Mouse (Mus musculus) neural tube, embryonic 12.5 days (tissue): Measurements from ENCODE around the gene Eef1e1. TPM values are rescaled to one million over a fixed set of nuclear protein-coding genes. Genes with fewer than 3 reads are reported as not detected.

Experiments
- ATAC-seq: fragments of 200-750 bp; cut with Nextera tagmentation; 2 replicates; pipeline ENCODE4 v1.8.0; 2017; ENCODE audit warnings: low read depth, mild to moderate bottlenecking, moderate TSS enrichment, moderate library complexity; ENCODE audit not compliant: low FRiP score
- H3K27ac ChIP-seq: fragments of 300-500 bp; sonication (generic); 2 replicates; pipeline ENCODE4 v1.5.1; 2016
- H3K27me3 ChIP-seq: fragments of 300-500 bp; sonication (generic); replicated peaks from 2 replicates; pipeline ENCODE4 v1.6.1; 2016; ENCODE audit warnings: mild to moderate bottlenecking
- H3K36me3 ChIP-seq: fragments of 300-500 bp; sonication (generic); 2 replicates; pipeline ENCODE4 v1.6.1; 2016; ENCODE audit warnings: mild to moderate bottlenecking
- H3K4me1 ChIP-seq: fragments of 300-500 bp; sonication (generic); 2 replicates; pipeline ENCODE4 v1.6.1; 2016
- H3K4me2 ChIP-seq: fragments of 300-500 bp; sonication (generic); replicated peaks from 2 replicates; pipeline ENCODE4 v1.6.1; 2016; ENCODE audit warnings: mild to moderate bottlenecking
- H3K4me3 ChIP-seq: fragments of 300-500 bp; sonication (generic); 2 replicates; pipeline ENCODE4 v1.5.1; 2016
- H3K9ac ChIP-seq: fragments of 300-500 bp; sonication (generic); 2 replicates; pipeline ENCODE4 v1.6.1; 2016; ENCODE audit warnings: mild to moderate bottlenecking
- H3K9me3 ChIP-seq: fragments of 300-500 bp; sonication (generic); 2 replicates; pipeline ENCODE4 v1.6.1; 2016; ENCODE audit warnings: mild to moderate bottlenecking
- WGBS: fragments of 180-500 bp; shearing (Covaris S2); methylation state at CpG from one replicate; pipeline ENCODE4 v1.1.7; 2016; 5-methylcytosine and 5-hydroxymethylcytosine counted together
- polyA plus RNA-seq: library from polyadenylated mRNA; unstranded; fragments of >200 nt; fragmentation: Nextera tagmentation; extraction: Ambion mirVana; gene quantifications from 2 replicates; pipeline ENCODE4 v1.2.1, GENCODE M21; 2016

Gene Eef1e1
- polyA plus RNA-seq, 1 experiment from 2014 or later = 68.9 TPM

DNA sequence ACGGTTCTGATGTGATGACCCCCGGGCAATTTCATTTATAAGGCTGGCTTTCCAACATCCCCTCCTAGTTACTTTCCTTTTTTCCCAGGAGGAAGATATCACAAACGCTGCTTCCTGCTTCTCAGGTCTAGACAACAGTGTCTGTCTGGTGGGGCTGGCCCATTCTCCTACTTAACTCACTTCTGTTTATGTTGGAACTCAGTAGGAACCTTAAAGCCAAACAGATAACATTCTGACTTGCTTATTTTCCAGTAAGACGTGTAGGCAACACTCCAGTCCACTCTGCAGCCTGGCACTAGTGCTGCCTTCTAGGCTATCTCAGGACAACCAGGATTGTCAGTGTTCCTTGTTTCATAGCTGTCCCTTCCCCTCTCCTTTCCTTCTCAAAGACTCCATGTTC, 9.8 kb downstream of the Eef1e1 start:
- no peaks in the 10 kb centered on the region for H3K4me1 ChIP-seq
- H3K36me3 ChIP-seq = peaks cover 84% of the 10 kb centered on the region
- H3K9ac ChIP-seq = no peak overlapping the region
- H3K27ac ChIP-seq = no peak overlapping the region
- 90% methylated on average over 4 of the region's 4 CpGs for WGBS
- H3K27me3 ChIP-seq = no peaks in the 10 kb centered on the region
- no peak overlapping the region for H3K4me3 ChIP-seq
- no peak overlapping the region for H3K4me2 ChIP-seq
- H3K9me3 ChIP-seq = no peaks in the 10 kb centered on the region
- ATAC-seq = no peak

DNA sequence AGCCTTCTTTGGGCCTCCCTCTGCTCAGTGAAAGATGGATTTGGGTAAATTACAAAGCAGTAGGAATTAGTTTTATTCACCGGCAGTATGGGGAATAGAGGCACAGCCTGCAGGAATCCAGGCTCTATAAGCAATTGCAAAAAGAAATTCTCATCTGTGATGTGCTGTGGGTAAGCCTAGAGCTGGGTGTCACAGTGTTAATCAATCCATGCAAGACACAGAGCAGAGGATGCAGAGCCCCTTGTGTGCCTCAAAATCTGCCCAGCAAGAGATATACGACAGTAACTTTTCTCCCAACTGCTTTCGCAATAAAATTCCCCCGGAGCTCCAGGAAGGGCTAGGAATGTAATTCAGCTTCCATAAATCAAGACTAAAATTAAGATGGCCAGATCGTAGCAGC, 17.4 kb downstream of the Eef1e1 start:
- ATAC-seq = peak; percentile 25; the same call in 1 of the 2 replicates
- Histone ChIP-seq H3K4me3 (no peak overlapping the region), H3K9ac (no peak overlapping the region), H3K27ac (no peak overlapping the region), H3K36me3 (peaks cover 26% of the 10 kb centered on the region), H3K4me1 (no peaks in the 10 kb centered on the region), H3K4me2 (no peak overlapping the region), H3K9me3 (no peaks in the 10 kb centered on the region), H3K27me3 (no peaks in the 10 kb centered on the region)
- WGBS = 77% methylated on average over 5 of the region's 5 CpGs

DNA sequence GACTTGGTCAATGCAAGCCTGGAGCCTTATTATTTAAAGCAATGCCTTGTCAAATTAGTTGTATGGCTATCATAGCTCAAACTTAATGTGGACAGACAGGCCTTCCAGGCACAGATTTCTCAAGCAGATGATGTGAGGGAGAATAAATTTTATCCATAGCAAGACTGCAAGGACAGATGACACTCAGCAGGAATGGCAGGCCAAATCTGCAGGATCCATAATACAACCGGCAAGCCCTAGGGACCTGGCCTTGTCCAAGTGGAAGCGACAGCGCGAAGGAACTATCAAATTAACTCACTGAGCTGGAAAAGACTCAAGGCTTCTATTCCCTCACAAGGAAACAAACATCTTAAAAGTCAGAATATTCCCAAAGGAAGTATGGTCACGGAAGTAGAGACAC, 17.9 kb downstream of the Eef1e1 start:
- Histone ChIP-seq H3K4me3 (no peak overlapping the region), H3K27me3 (no peaks in the 10 kb centered on the region), H3K27ac (no peak overlapping the region), H3K9me3 (no peaks in the 10 kb centered on the region), H3K4me1 (no peaks in the 10 kb centered on the region), H3K4me2 (no peak overlapping the region), H3K9ac (no peak overlapping the region), H3K36me3 (peaks cover 23% of the 10 kb centered on the region)
- ATAC-seq = no peak
- 89% methylated on average over 5 of the region's 5 CpGs for WGBS

DNA sequence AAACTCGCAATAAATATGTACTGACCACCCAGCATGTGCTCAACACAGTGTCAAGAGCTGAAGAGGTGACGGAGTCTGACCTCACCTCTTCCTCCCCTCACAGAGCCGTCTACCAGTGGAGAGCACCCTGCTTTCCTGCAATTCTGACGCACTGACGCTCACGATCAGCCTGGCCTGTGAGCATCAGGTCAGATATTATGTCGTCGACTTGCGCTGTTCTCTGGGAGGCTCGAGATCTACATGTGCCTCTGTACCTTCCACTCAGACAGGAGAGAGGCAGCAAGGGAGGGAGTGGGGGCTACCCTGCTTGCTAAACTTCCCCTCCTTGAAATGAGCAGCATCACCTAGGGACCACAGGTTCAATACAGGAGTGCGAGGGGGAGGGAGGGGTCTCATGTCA, 20.2 kb downstream of the Eef1e1 start:
- Histone ChIP-seq H3K36me3 (peaks cover 4% of the 10 kb centered on the region), H3K4me1 (peaks cover 8% of the 10 kb centered on the region; the same call in 1 of the 2 replicates), H3K9me3 (no peaks in the 10 kb centered on the region), H3K9ac (no peak overlapping the region), H3K4me3 (no peak overlapping the region), H3K4me2 (no peak overlapping the region), H3K27me3 (no peaks in the 10 kb centered on the region), H3K27ac (no peak overlapping the region)
- WGBS = 79% methylated on average over 11 of the region's 11 CpGs
- ATAC-seq = no peak

DNA sequence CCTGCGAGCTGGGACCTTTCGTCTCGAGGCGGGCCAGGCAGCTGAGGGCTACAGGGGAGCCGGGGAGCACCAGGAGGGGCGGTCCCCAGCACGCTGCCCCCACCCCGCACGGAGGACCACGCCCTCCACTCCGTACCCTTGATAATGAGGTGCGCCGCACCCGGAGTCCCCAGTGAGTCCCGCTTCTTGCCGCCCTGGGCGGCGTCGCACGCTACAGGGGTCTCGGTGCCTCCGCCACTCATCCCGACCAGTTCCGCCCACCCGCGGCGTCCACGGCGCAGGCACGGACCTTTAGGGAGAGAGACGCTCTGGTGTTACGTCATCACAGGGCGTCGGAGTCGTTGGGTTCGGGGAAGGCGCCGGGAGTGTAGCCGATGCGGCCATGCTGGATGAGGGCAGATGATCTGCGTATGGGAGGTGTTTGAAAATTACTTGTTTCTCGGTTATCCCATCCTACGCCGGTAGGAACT, 24.0 kb downstream of the Eef1e1 start, which contains the start of gene Bloc1s5:
Gene Bloc1s5, minus strand, starts transcription at position 310 of the 470 bp plus-strand sequence.
- peak within 1 kb of the TSS; percentile 76 for H3K9ac ChIP-seq
- H3K27ac ChIP-seq = no peak within 1 kb of the TSS
- ATAC-seq = peak; percentile 96
- H3K27me3 ChIP-seq = no peaks in the 10 kb centered on the region
- H3K9me3 ChIP-seq = no peaks in the 10 kb centered on the region
- peaks cover 8% of the 10 kb centered on the region; the same call in 1 of the 2 replicates for H3K4me1 ChIP-seq
- H3K4me3 ChIP-seq = peak within 1 kb of the TSS; percentile 73
- WGBS = under 1% methylated on average over 44 of the region's 44 CpGs
- no peaks in the 10 kb centered on the region for H3K36me3 ChIP-seq
- H3K4me2 ChIP-seq = peak within 1 kb of the TSS; percentile 73

DNA sequence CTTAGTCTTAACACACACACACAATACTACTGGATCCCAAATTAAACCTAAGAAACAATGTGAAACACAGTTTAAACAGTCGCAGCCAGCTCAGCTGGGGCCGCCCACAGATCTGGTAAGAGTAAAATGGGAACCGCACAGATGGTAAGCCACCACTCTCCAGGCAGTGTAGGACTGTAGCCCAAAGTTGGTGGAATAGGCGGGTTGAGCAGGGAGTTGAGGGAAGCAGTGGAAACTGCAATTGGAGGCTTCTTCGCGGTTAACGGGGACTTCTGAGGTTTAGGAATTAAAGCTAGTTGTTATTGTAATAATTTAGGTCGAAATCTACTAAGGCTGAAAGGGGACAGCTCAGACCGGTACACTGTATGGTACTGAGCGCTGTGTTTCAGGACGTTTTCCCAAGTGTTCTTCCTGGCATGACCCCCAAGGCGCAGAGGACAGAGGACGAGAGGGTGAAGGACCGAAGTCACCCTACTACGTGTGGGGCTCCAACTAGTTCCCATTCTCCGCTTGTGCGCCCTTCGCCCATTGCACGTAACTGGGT, 24.5 kb downstream of the Eef1e1 start:
- H3K27ac ChIP-seq = no peak overlapping the region
- 2% methylated on average over 19 of the region's 19 CpGs for WGBS
- no peaks in the 10 kb centered on the region for H3K36me3 ChIP-seq

DNA sequence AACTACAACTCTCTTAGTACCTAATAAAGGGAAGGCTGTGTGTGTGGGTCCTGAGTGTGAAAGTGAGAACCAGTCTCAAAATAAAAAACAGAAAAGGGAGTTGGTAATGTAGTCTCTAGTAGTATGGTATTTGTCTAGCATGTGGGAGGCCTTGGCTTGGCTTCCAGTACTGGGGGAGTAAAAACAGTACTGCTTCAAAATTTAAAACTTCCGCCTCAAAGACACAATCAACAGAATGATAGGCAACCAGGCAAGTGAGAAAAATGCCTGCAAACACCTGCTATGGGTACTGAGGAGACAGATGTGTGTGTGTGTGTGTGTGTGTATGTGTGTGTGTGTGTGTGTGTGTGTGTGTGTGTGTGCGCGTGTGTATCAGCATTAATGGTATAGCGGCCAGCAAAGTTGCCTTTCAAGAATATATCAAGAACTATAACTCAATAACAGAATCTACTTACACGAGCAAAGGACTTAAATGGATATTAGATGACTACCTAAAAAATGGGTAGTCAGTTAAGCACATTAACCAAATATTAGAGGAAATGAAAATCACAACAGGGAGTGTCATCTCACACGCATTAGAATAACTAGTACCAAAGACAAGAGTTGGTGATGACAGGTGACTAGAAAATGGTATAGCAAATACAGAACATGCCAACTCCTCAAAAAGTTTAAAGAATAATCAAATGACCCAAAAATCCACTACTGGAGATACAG, 25.4 kb downstream of the Eef1e1 start:
- ATAC-seq = no peak
- no peaks in the 10 kb centered on the region for H3K27me3 ChIP-seq
- H3K4me2 ChIP-seq = peak overlapping the region; percentile 73; the same call in 1 of the 2 replicates
- peaks cover 8% of the 10 kb centered on the region; the same call in 1 of the 2 replicates for H3K4me1 ChIP-seq
- 94% methylated on average over 6 of the region's 6 CpGs for WGBS
- no peaks in the 10 kb centered on the region for H3K36me3 ChIP-seq
- 0 out of 2 replicates have a peak overlapping the region, but pooled peaks have one; percentile 73 for H3K4me3 ChIP-seq
- no peak overlapping the region for H3K27ac ChIP-seq
- no peaks in the 10 kb centered on the region for H3K9me3 ChIP-seq
- H3K9ac ChIP-seq = no peak overlapping the region

More for the DNA sequence above, 24.5 kb downstream of the Eef1e1 start:
- peaks cover 8% of the 10 kb centered on the region; the same call in 1 of the 2 replicates for H3K4me1 ChIP-seq
- ATAC-seq = peak; percentile 83
- peak overlapping the region; percentile 73 for H3K4me3 ChIP-seq
- no peaks in the 10 kb centered on the region for H3K9me3 ChIP-seq
- H3K27me3 ChIP-seq = no peaks in the 10 kb centered on the region
- peak overlapping the region; percentile 73 for H3K4me2 ChIP-seq
- H3K9ac ChIP-seq = peak overlapping the region; percentile 76

DNA sequence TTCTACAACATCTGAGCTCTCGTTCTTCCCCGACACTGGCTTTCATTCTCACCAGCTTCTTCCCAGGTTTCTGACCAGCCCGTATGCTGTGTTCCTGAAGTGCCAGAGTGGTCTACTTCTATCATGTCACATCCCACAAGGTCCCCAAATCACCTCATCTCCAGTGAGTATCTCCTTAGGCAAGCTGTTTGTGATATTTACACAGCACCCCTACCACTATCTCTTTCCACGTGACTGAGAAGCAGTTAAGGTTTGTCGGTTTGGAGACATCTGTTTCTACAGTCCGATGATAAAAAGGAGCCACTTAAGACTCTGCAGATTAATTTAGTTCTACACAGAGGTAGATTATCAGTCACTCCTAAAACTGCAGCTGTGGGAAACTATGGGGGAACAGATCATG, 26.3 kb downstream of the Eef1e1 start:
- no peak overlapping the region for H3K4me3 ChIP-seq
- 89% methylated on average over 6 of the region's 6 CpGs for WGBS
- H3K27ac ChIP-seq = no peak overlapping the region
- H3K27me3 ChIP-seq = no peaks in the 10 kb centered on the region
- peaks cover 8% of the 10 kb centered on the region; the same call in 1 of the 2 replicates for H3K4me1 ChIP-seq
- H3K9ac ChIP-seq = no peak overlapping the region
- no peak overlapping the region for H3K4me2 ChIP-seq
- ATAC-seq = no peak
- H3K9me3 ChIP-seq = no peaks in the 10 kb centered on the region
- H3K36me3 ChIP-seq = no peaks in the 10 kb centered on the region

DNA sequence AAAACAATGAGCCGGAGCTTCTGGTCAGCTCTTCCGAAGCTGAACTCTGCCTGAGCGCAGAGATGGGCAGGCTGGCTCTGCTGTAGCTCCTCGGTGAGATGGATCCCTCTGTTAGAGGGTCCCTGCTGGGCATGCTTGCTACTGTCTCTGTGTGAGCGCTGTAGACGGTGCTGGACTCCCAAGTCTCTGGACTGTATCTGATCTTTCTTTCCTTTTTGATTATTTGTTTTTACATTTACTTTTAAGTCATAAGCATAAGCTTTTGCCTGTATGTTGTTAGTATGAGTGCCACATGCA, 32.7 kb downstream of the Eef1e1 start:
- Histone ChIP-seq H3K4me1 (no peaks in the 10 kb centered on the region; the same call in 1 of the 2 replicates), H3K9ac (no peak overlapping the region), H3K36me3 (no peaks in the 10 kb centered on the region; the same call in none of the 2 replicates), H3K4me3 (no peak overlapping the region), H3K4me2 (no peak overlapping the region), H3K27me3 (no peaks in the 10 kb centered on the region), H3K27ac (no peak overlapping the region), H3K9me3 (no peaks in the 10 kb centered on the region)
- no peak for ATAC-seq
- 31% methylated on average over 6 of the region's 6 CpGs for WGBS

DNA sequence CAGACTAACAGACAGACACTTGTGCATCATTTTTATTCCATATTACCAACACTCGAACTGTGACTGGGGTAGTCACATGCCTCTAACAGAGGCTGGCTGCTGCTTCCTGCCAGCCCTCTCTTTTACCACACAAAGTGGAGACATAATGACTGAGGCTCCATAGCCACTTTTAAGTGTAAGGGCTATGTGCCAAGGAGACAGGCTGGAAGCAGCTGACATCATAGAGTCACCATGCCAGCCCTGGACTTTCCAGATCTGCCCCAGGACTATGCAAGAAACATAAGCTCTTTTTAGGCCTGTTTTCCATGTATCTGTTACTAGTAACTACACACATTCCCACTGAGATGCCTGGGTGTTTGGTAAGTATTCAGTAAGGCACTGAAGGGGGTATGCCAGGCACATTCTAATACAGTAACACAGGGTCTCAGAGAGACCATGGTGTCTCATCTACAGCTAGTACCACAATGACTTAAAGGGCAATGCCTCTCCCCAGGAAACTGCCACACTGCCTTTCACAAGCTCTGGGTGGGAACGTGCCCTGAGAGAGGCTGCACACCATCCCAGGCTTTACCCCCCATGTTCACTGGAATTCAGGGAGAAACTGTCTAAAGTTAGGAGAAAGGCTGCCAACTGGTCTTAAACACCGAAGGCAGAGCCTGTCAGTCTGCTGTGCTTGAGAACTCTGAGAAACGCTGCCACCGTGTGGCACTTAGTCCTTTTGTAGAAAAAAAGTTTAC, 33.2 kb downstream of the Eef1e1 start:
- Histone ChIP-seq H3K27me3 (no peaks in the 10 kb centered on the region), H3K27ac (no peak overlapping the region), H3K9me3 (no peaks in the 10 kb centered on the region), H3K9ac (no peak overlapping the region), H3K36me3 (no peaks in the 10 kb centered on the region; the same call in none of the 2 replicates), H3K4me3 (no peak overlapping the region), H3K4me1 (no peaks in the 10 kb centered on the region; the same call in 1 of the 2 replicates), H3K4me2 (no peak overlapping the region)
- ATAC-seq = no peak
- 23% methylated on average over 5 of the region's 5 CpGs for WGBS

DNA sequence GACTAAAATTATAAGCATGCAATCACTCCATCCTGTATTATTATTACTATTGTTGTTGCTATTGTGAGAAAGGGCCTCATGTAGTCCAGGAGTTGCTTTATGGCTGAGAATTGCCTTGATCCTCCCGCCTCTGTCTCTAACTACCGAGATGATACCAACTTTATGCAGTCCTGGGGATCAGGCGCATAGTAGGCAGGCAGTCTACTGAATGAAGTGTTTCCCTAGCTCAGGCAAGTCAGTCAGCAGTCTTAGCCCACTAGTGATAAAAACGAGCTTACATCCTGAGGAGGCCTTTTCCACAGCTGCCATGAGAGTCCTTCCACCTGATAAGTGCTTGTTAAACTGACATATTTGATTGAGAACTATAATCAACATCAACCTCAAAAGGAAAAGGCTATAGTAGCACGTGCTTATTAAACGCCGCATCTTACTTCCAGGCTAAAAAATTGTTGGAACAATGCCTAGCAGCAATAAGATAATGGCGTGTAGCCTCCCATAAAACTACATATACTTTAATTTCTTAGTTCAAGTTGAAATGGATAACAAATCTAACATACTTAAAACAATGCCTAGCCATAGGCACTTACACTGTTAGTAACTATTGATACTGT, 34.5 kb downstream of the Eef1e1 start:
- 87% methylated on average over 8 of the region's 8 CpGs for WGBS
- Histone ChIP-seq H3K4me3 (no peak overlapping the region), H3K27ac (no peak overlapping the region), H3K9ac (no peak overlapping the region), H3K4me2 (no peak overlapping the region), H3K27me3 (no peaks in the 10 kb centered on the region), H3K4me1 (no peaks in the 10 kb centered on the region; the same call in 1 of the 2 replicates), H3K36me3 (no peaks in the 10 kb centered on the region; the same call in none of the 2 replicates), H3K9me3 (no peaks in the 10 kb centered on the region)
- ATAC-seq = no peak

DNA sequence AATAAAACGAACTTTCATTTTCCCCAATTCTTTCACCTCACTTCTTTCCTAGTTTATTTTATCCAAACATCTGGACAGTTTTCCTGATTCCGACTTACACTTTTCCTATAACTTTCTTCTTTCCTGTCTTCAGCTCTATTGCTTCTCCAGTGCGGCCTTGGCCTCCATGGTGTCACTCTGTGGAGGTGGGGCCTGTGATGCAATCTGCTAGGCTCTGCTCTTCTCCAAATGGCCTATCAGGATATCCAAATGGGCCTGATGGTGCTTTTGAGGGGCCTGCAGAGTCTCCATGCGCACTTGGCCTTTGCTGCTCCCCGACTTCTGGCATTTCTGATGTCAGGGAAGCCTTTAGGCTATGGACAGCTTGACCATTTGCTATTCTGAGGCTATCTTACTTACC, 35.6 kb downstream of the Eef1e1 start:
- peaks cover 3% of the 10 kb centered on the region for H3K36me3 ChIP-seq
- ATAC-seq = no peak
- WGBS = 82% methylated on average over 5 of the region's 5 CpGs
- H3K27ac ChIP-seq = no peak overlapping the region
- no peaks in the 10 kb centered on the region for H3K9me3 ChIP-seq
- no peaks in the 10 kb centered on the region; the same call in 1 of the 2 replicates for H3K4me1 ChIP-seq
- no peak overlapping the region for H3K4me2 ChIP-seq
- H3K4me3 ChIP-seq = no peak overlapping the region
- no peaks in the 10 kb centered on the region for H3K27me3 ChIP-seq
- no peak overlapping the region for H3K9ac ChIP-seq
